8 mouse cellular contexts compared by ENCODE assay signal in the genomic region with DNA sequence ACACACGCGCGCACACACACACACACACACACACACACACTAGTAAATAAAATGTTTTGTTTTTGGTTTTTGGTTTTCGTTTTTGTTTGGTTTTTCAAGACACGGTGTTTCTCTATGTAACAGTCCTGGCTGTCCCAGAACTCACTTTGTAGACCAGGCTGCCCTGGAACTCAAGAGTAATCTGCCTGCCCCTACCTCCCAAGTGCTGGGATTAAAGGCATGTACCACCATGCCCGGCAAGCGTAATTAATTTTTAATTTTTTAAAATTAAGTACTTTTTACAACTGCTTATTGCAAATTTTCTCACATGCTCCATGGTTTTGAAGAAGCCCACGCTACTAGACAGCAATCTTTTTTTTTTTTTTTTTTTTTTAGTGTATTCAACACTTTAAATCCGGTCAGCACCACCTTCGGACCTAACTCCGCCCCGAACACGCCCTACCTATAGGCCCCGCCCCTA. TPM values are rescaled to one million over a fixed set of nuclear protein-coding genes. Genes with fewer than 3 reads are reported as not detected.
A peak's percentile ranks its signal among the peaks of the same experiment; 100 is the strongest.
DNase-seq lines count a peak whose midpoint lies in the region; ATAC-seq lines count a peak whose summit lies in the region.

No protein-coding gene starts in this region.

- peak overlapping the region; percentile 67 for H3K4me3 ChIP-seq in embryonic facial prominence, embryonic 15.5 days (replicated peaks)
- peak overlapping the region; percentile 43 for H3K4me3 ChIP-seq in hindbrain, embryonic 15.5 days
- H3K4me3 ChIP-seq in midbrain, embryonic 13.5 days (replicated peaks), result peak overlapping the region; percentile 45

- H3K36me3 ChIP-seq in embryonic facial prominence, embryonic 15.5 days, result no peaks in the 10 kb centered on the region
- H3K36me3 ChIP-seq in hindbrain, embryonic 15.5 days, result no peaks in the 10 kb centered on the region
- no peaks in the 10 kb centered on the region for H3K36me3 ChIP-seq in midbrain, embryonic 13.5 days

- no peak overlapping the region for H3K9ac ChIP-seq in embryonic facial prominence, embryonic 15.5 days
- H3K9ac ChIP-seq in hindbrain, embryonic 15.5 days, result no peak overlapping the region
- H3K9ac ChIP-seq in midbrain, embryonic 13.5 days (replicated peaks), result no peak overlapping the region

- H3K4me2 ChIP-seq in embryonic facial prominence, embryonic 15.5 days (replicated peaks), result peak overlapping the region; percentile 82
- H3K4me2 ChIP-seq in hindbrain, embryonic 15.5 days, result peak overlapping the region; percentile 78
- peak overlapping the region; percentile 71 for H3K4me2 ChIP-seq in midbrain, embryonic 13.5 days (replicated peaks)

- peak; percentile 6 for DNase-seq in kidney, postnatal 10 days
- no peak for DNase-seq in kidney, adult 8-10 months
- DNase-seq in cerebellum, adult 11 months, result no peak
- no peak for DNase-seq in urinary bladder, adult 18-20 months (ENCODE audit: low spot score in 2 of 2)
- DNase-seq in cerebellum, postnatal 25 days, result no peak

- ATAC-seq in embryonic facial prominence, embryonic 15.5 days (ENCODE audit: insufficient number of reproducible peaks, low FRiP score, low TSS enrichment, low read depth), result 0 out of 2 replicates have a peak, but pooled peaks have one; percentile 13
- 0 out of 2 replicates have a peak, but pooled peaks have one; percentile 4 for ATAC-seq in hindbrain, embryonic 15.5 days (ENCODE audit: low FRiP score, low read depth)
- ATAC-seq in midbrain, embryonic 13.5 days, result peak; percentile 67; the same call in 1 of the 2 replicates

- no peaks in the 10 kb centered on the region for H3K9me3 ChIP-seq in embryonic facial prominence, embryonic 15.5 days (replicated peaks)
- H3K9me3 ChIP-seq in hindbrain, embryonic 15.5 days, result no peaks in the 10 kb centered on the region
- H3K9me3 ChIP-seq in midbrain, embryonic 13.5 days, result no peaks in the 10 kb centered on the region

- no peak overlapping the region for H3K27ac ChIP-seq in embryonic facial prominence, embryonic 15.5 days (replicated peaks)
- no peak overlapping the region for H3K27ac ChIP-seq in hindbrain, embryonic 15.5 days (replicated peaks)
- no peak overlapping the region for H3K27ac ChIP-seq in midbrain, embryonic 13.5 days

- no peaks in the 10 kb centered on the region for H3K27me3 ChIP-seq in embryonic facial prominence, embryonic 15.5 days
- H3K27me3 ChIP-seq in hindbrain, embryonic 15.5 days, result no peaks in the 10 kb centered on the region
- no peaks in the 10 kb centered on the region for H3K27me3 ChIP-seq in midbrain, embryonic 13.5 days

- peaks cover 10% of the 10 kb centered on the region; the same call in 1 of the 2 replicates for H3K4me1 ChIP-seq in embryonic facial prominence, embryonic 15.5 days
- H3K4me1 ChIP-seq in hindbrain, embryonic 15.5 days (replicated peaks), result peaks cover 10% of the 10 kb centered on the region
- peaks cover 12% of the 10 kb centered on the region for H3K4me1 ChIP-seq in midbrain, embryonic 13.5 days (replicated peaks)

- 30% methylated on average over 14 of the region's 14 CpGs for WGBS in embryonic facial prominence, embryonic 15.5 days
- 31% methylated on average over 14 of the region's 14 CpGs for WGBS in hindbrain, embryonic 15.5 days
- WGBS in midbrain, embryonic 13.5 days, result 18% methylated on average over 11 of the region's 14 CpGs

RNA-seq across cellular contexts. Expression of gene Nudt7, which starts 0.3 kb away (rescaled TPM):
- 12.7 and 13.8 TPM in 2 replicates for polyA plus RNA-seq in embryonic facial prominence, embryonic 15.5 days (2015; fragmentation: Nextera tagmentation; extraction: Ambion mirVana)
- 5.5 and 7.5 TPM in 2 replicates for polyA plus RNA-seq in hindbrain, embryonic 15.5 days (2015; fragmentation: Nextera tagmentation; extraction: Ambion mirVana)
- 4.8 and 5.7 TPM in 2 replicates for polyA plus RNA-seq in midbrain, embryonic 13.5 days (2015; fragmentation: Nextera tagmentation; extraction: Ambion mirVana)

Comparison
In these comparisons a context has a peak if more than half of its experiments do, and no peak if none do; other contexts are left out.
1. ATAC-seq: peak in every context shown above with its lines; median percentile 67 in midbrain, embryonic 13.5 days; 13 in embryonic facial prominence, embryonic 15.5 days; 4 in hindbrain, embryonic 15.5 days.